Mouse (Mus musculus): ENCODE measurements around the gene Cxcl12. TPM values are rescaled to one million over a fixed set of nuclear protein-coding genes. Genes with fewer than 3 reads are reported as not detected.

Cxcl12 gene
- polyA plus RNA-seq, 1 experiment from 2014 or later = 113 TPM

DNA sequence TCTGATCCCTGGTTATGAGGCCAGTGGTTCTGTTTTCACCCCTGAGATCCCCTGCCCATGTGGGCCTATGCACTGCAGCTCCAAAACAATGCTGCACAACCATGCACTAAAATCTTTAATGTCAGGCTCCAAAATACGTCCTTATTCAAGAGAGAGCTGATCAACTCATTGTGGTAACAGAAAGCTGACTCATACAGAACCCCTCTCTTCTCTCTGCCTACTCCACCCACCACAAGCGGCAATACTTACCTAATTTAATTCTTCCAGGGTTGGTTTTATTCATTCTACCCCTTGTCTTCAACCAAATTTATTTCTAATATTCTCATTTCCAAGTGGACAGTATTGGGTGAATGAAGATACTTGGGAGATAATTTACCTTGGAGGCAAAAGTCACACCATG, 38.5 kb downstream of the Cxcl12 start:
- no peak overlapping the region for H3K27ac ChIP-seq (ENCODE audit: low read length)
- H3K9me3 ChIP-seq (ENCODE audit: control insufficient read depth, low read length) = no peaks in the 10 kb centered on the region
- H3K4me1 ChIP-seq (replicated peaks; ENCODE audit: control insufficient read depth, insufficient read depth, low read length) = peaks cover 3% of the 10 kb centered on the region
- no peak overlapping the region for H3K4me2 ChIP-seq (ENCODE audit: low read depth, low read length)
- no peaks in the 10 kb centered on the region for H3K27me3 ChIP-seq (ENCODE audit: control insufficient read depth, insufficient read depth, low read depth, low read length)
- ATAC-seq (ENCODE audit: low read depth) = no peak
- no peaks in the 10 kb centered on the region for H3K36me3 ChIP-seq (ENCODE audit: control insufficient read depth, insufficient read depth, low read length)
- 83% methylated on average over 2 of the region's 2 CpGs for WGBS
- H3K9ac ChIP-seq (ENCODE audit: low read length) = no peak overlapping the region
- H3K4me3 ChIP-seq (ENCODE audit: low read length) = no peak overlapping the region

DNA sequence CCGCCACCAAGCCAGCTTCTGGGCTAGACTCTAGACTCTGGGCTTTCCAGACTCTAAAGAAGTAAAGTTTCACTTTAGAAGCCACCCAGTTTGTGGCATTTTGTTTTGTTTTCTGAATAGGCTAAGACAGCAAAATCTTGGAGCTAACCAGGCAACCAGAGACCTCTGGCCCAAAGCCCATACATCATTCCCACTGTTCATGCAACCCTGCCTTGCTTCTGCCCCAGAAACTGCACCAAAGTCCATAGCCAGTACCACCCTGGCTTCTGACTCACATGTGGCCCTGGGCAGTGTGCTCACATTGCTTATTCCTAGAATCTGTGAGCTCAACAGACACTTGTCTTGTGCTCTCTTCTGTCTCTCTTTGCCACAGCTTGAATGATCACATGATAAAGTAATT, 39.0 kb downstream of the Cxcl12 start:
- Histone ChIP-seq H3K4me3 (ENCODE audit: low read length) (no peak overlapping the region), H3K9ac (ENCODE audit: low read length) (no peak overlapping the region), H3K36me3 (ENCODE audit: control insufficient read depth, insufficient read depth, low read length) (no peaks in the 10 kb centered on the region), H3K4me2 (ENCODE audit: low read depth, low read length) (no peak overlapping the region), H3K9me3 (ENCODE audit: control insufficient read depth, low read length) (no peaks in the 10 kb centered on the region), H3K27ac (ENCODE audit: low read length) (no peak overlapping the region), H3K27me3 (ENCODE audit: control insufficient read depth, insufficient read depth, low read depth, low read length) (no peaks in the 10 kb centered on the region), H3K4me1 (replicated peaks; ENCODE audit: control insufficient read depth, insufficient read depth, low read length) (peaks cover 3% of the 10 kb centered on the region)
- WGBS = 94% methylated on average over 1 of the region's 1 CpGs
- ATAC-seq (ENCODE audit: low read depth) = no peak

DNA sequence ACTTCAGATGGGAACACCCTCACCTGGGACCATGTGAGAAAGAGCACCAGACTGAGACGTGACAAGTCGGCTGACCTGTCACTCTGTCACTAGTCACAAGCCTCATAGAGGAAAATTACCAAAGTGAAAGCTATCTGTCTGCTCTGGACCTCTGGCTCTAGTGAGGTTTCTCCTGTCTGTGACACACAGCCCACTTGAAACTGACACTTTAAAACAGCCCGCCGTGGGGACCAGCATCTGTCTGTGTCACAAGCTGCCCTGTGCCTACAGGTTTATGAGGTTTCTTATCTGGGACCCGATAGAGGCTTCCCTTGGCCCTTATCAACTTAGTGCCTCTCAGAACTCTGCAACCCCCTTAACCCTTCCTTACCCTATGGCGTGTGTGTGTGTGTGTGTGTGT, 41.8 kb downstream of the Cxcl12 start:
- no peak overlapping the region for H3K9ac ChIP-seq (ENCODE audit: low read length)
- no peak overlapping the region for H3K4me3 ChIP-seq (ENCODE audit: low read length)
- no peaks in the 10 kb centered on the region for H3K36me3 ChIP-seq (ENCODE audit: control insufficient read depth, insufficient read depth, low read length)
- H3K9me3 ChIP-seq (ENCODE audit: control insufficient read depth, low read length) = no peaks in the 10 kb centered on the region
- no peaks in the 10 kb centered on the region; the same call in 1 of the 2 replicates for H3K4me1 ChIP-seq (replicated peaks; ENCODE audit: control insufficient read depth, insufficient read depth, low read length)
- H3K27me3 ChIP-seq (ENCODE audit: control insufficient read depth, insufficient read depth, low read depth, low read length) = no peaks in the 10 kb centered on the region
- H3K4me2 ChIP-seq (ENCODE audit: low read depth, low read length) = no peak overlapping the region
- H3K27ac ChIP-seq (ENCODE audit: low read length) = no peak overlapping the region
- ATAC-seq (ENCODE audit: low read depth) = no peak
- WGBS = 13% methylated on average over 6 of the region's 6 CpGs

DNA sequence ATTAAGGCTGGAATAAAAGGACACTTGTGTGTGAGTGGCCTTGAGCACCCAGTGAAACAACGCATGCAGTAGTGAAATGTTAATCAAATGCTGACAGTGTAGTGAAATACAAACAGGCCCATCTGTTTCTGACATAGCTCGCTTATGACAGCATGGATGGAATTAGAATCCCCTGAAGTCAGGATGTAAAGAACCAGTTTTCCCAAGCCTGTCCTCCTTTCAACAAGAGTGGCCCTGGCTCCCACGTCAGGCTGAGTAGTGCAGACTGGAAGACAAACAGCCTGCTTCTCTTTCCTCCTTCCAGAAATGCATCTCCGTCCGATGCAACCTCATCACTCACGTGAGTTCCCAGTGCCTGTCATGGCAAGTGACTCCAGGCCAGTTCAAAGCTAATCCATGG, 42.2 kb downstream of the Cxcl12 start:
- ATAC-seq (ENCODE audit: low read depth) = peak; percentile 65
- Histone ChIP-seq H3K4me1 (replicated peaks; ENCODE audit: control insufficient read depth, insufficient read depth, low read length) (no peaks in the 10 kb centered on the region; the same call in 1 of the 2 replicates), H3K36me3 (ENCODE audit: control insufficient read depth, insufficient read depth, low read length) (no peaks in the 10 kb centered on the region), H3K27me3 (ENCODE audit: control insufficient read depth, insufficient read depth, low read depth, low read length) (no peaks in the 10 kb centered on the region), H3K9ac (ENCODE audit: low read length) (no peak overlapping the region), H3K4me3 (ENCODE audit: low read length) (no peak overlapping the region), H3K9me3 (ENCODE audit: control insufficient read depth, low read length) (no peaks in the 10 kb centered on the region), H3K4me2 (ENCODE audit: low read depth, low read length) (no peak overlapping the region), H3K27ac (ENCODE audit: low read length) (no peak overlapping the region)
- 18% methylated on average over 6 of the region's 6 CpGs for WGBS

DNA sequence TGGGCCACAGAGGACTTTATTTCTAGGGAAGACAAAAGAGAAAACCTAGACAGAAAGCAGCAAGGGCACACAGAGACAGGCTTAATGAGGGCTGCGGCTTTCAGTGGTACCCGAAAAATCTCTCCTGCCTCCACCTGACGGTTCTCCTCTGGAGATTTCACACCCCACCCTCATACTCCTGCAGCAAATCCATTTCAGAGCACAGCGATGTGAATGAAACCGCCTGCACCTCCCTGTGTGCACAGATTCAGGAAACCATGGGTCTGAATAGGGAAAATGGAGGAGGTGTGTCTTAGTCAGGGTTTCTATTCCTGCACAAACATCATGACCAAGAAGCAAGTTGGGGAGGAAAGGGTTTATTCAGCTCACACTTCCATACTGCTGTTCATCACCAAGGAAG, 46.2 kb downstream of the Cxcl12 start:
- ATAC-seq (ENCODE audit: low read depth) = no peak
- Histone ChIP-seq H3K9me3 (ENCODE audit: control insufficient read depth, low read length) (no peaks in the 10 kb centered on the region), H3K9ac (ENCODE audit: low read length) (no peak overlapping the region), H3K27ac (ENCODE audit: low read length) (no peak overlapping the region), H3K4me3 (ENCODE audit: low read length) (no peak overlapping the region), H3K4me1 (replicated peaks; ENCODE audit: control insufficient read depth, insufficient read depth, low read length) (no peaks in the 10 kb centered on the region; the same call in 1 of the 2 replicates), H3K4me2 (ENCODE audit: low read depth, low read length) (no peak overlapping the region), H3K36me3 (ENCODE audit: control insufficient read depth, insufficient read depth, low read length) (no peaks in the 10 kb centered on the region), H3K27me3 (ENCODE audit: control insufficient read depth, insufficient read depth, low read depth, low read length) (no peaks in the 10 kb centered on the region)
- WGBS = 77% methylated on average over 5 of the region's 5 CpGs

DNA sequence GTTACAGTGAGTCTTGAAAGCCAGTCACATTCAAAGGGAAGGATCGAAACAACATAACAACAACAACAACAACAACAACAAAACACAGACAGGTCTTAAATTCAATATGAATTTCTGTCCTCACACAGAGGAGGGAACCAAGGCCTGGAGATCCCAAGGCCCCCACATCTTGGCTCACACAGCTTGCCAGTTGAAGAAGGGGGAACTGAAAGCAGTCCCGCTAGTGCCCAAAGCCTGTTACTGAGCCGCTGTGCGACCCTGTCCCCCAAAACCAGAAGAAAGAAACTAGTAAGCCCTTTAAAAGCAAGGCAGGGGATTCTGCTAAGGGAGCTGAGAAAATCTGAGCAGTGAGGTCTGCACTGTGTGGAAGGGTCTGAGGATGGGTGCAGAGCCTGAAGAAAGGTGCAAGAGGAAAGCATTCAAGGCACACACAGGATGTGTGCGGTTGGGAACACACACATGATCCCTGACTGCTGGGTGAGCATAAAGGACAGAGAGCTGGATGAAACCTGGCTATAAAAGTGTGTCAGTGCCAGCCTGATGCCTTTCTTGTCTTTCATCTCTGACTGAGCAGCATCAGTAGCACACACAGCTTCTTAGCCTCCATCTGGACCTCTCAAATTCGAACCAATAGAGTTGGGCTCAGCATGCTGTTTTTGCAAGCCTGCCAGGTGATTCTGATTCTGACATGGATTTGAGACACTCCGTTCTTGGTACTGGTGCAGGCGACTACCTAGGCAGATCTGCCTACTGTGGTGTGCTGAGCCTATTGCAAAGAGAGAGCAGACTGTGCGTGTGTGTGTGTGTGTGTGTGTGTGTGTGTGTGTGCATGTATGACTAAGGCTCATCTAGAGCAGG, 50.3 kb downstream of the Cxcl12 start:
- Histone ChIP-seq H3K4me3 (ENCODE audit: low read length) (no peak overlapping the region), H3K9me3 (ENCODE audit: control insufficient read depth, low read length) (no peaks in the 10 kb centered on the region), H3K27me3 (ENCODE audit: control insufficient read depth, insufficient read depth, low read depth, low read length) (no peaks in the 10 kb centered on the region), H3K4me1 (replicated peaks; ENCODE audit: control insufficient read depth, insufficient read depth, low read length) (no peaks in the 10 kb centered on the region), H3K36me3 (ENCODE audit: control insufficient read depth, insufficient read depth, low read length) (no peaks in the 10 kb centered on the region), H3K9ac (ENCODE audit: low read length) (no peak overlapping the region), H3K27ac (ENCODE audit: low read length) (no peak overlapping the region), H3K4me2 (ENCODE audit: low read depth, low read length) (no peak overlapping the region)
- 82% methylated on average over 9 of the region's 9 CpGs for WGBS
- ATAC-seq (ENCODE audit: low read depth) = no peak

DNA sequence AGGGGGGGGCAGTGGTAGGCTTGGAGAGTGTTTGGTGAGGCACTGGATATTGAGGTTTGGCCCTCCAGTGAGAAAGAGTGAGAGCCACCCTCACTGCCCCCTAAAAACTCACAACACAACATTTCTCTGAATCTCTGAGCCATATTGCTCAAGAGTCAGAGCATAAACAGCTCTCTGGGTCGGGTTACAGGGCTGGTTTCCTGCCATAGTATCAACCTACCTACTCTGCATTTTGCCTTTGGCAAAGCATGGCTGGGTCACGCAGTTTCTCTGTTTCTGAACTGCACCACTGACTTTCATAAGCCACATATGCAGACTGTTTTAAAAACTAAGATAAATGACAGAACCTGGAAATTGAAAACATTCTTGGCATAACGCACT, 51.0 kb downstream of the Cxcl12 start:
- no peak overlapping the region for H3K4me3 ChIP-seq (ENCODE audit: low read length)
- WGBS = 52% methylated on average over 3 of the region's 3 CpGs
- no peaks in the 10 kb centered on the region for H3K9me3 ChIP-seq (ENCODE audit: control insufficient read depth, low read length)
- H3K4me1 ChIP-seq (replicated peaks; ENCODE audit: control insufficient read depth, insufficient read depth, low read length) = no peaks in the 10 kb centered on the region
- H3K4me2 ChIP-seq (ENCODE audit: low read depth, low read length) = no peak overlapping the region
- no peak overlapping the region for H3K9ac ChIP-seq (ENCODE audit: low read length)
- no peak for ATAC-seq (ENCODE audit: low read depth)
- H3K36me3 ChIP-seq (ENCODE audit: control insufficient read depth, insufficient read depth, low read length) = no peaks in the 10 kb centered on the region
- H3K27ac ChIP-seq (ENCODE audit: low read length) = no peak overlapping the region
- no peaks in the 10 kb centered on the region for H3K27me3 ChIP-seq (ENCODE audit: control insufficient read depth, insufficient read depth, low read depth, low read length)

DNA sequence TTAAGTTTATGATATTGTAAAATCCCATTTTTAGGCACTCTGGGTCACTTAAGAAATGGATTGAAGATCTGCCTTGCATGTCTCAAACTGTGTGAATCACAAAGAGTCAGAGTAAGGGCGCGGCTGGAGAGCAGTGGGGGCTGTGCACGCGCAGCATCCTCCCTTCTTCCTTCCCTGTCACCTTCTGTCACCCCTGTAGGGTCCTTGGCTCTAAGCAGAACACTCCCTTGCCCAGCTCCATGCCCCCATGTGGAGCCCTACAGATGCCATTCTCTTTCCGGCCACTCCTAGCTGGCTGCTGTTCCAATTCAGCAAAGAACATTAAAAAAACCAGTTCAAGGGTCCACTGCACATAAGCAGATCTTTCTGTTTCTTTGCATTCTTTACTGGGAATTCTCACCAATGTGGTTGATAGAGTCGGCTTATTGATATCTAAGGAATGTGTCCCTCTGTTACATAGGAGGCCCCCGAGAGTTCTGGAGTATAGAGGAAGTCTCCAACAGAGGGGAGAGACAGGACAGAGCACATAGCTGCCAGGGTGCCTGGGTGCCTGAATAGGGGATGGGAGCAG, 51.7 kb downstream of the Cxcl12 start:
- H3K4me3 ChIP-seq (ENCODE audit: low read length) = no peak overlapping the region
- H3K27ac ChIP-seq (ENCODE audit: low read length) = no peak overlapping the region
- no peak overlapping the region for H3K9ac ChIP-seq (ENCODE audit: low read length)
- no peak for ATAC-seq (ENCODE audit: low read depth)
- H3K4me2 ChIP-seq (ENCODE audit: low read depth, low read length) = no peak overlapping the region
- no peaks in the 10 kb centered on the region for H3K9me3 ChIP-seq (ENCODE audit: control insufficient read depth, low read length)
- WGBS = 70% methylated on average over 7 of the region's 7 CpGs
- no peaks in the 10 kb centered on the region for H3K27me3 ChIP-seq (ENCODE audit: control insufficient read depth, insufficient read depth, low read depth, low read length)
- H3K4me1 ChIP-seq (replicated peaks; ENCODE audit: control insufficient read depth, insufficient read depth, low read length) = no peaks in the 10 kb centered on the region
- no peaks in the 10 kb centered on the region for H3K36me3 ChIP-seq (ENCODE audit: control insufficient read depth, insufficient read depth, low read length)

DNA sequence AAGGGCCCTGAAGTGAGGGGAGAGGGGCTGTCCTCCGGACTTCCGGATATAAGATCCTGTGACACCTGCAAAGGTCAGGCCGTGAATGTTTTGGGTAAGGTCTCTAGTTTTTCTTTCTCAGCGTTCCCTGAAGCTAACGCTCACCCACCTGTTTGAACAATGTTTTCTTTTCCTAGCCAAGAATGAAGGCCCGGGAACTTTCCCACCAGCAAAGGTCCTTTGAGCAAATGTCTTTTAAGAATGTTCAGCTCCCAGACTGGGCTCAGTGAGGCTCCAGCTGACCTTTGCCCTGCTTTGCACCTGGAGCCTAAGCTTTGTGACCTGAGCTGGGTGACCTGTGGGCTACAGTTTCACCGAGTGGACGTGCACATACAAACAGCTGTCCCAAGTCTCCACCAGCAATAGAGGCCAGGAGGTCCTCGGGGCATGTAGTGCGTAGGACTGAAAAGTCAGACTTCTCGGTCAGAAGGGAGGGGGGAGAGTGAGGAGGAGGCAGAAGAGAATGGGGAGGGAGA, 52.6 kb downstream of the Cxcl12 start:
- no peaks in the 10 kb centered on the region for H3K27me3 ChIP-seq (ENCODE audit: control insufficient read depth, insufficient read depth, low read depth, low read length)
- H3K9ac ChIP-seq (ENCODE audit: low read length) = no peak overlapping the region
- H3K9me3 ChIP-seq (ENCODE audit: control insufficient read depth, low read length) = no peaks in the 10 kb centered on the region
- H3K4me3 ChIP-seq (ENCODE audit: low read length) = no peak overlapping the region
- no peak for ATAC-seq (ENCODE audit: low read depth)
- H3K27ac ChIP-seq (ENCODE audit: low read length) = no peak overlapping the region
- no peaks in the 10 kb centered on the region for H3K36me3 ChIP-seq (ENCODE audit: control insufficient read depth, insufficient read depth, low read length)
- no peaks in the 10 kb centered on the region for H3K4me1 ChIP-seq (replicated peaks; ENCODE audit: control insufficient read depth, insufficient read depth, low read length)
- H3K4me2 ChIP-seq (ENCODE audit: low read depth, low read length) = no peak overlapping the region
- WGBS = 52% methylated on average over 11 of the region's 11 CpGs
